Mouse (Mus musculus) embryonic facial prominence, embryonic 14.5 days (tissue): ENCODE measurements at regions not wholly inside any gene's neighbourhood (a gene's known extent, or its start where the extent isn't known, plus 50 kb on each side); places are given as distances from the start of the nearest gene placed in this dataset.

Experiments
- ATAC-seq: fragments of 200-750 bp; cut with Nextera tagmentation; 2 replicates; pipeline ENCODE4 v1.8.0; 2017; ENCODE audit warnings: low read depth, moderate number of reproducible peaks, moderate TSS enrichment
- DNase-seq: peaks from one replicate; pipeline ENCODE4 v3.0.0-alpha.2; 2015; ENCODE audit warnings: low spot score
- H3K27ac ChIP-seq: fragments of 300-500 bp; sonication (generic); replicated peaks from 2 replicates; pipeline ENCODE4 v1.5.1; 2014; ENCODE audit warnings: low read depth, mild to moderate bottlenecking, low read length, moderate library complexity
- H3K27me3 ChIP-seq: fragments of 300-500 bp; sonication (generic); replicated peaks from 2 replicates; pipeline ENCODE4 v1.6.1; 2014; ENCODE audit warnings: low read length; ENCODE audit not compliant: control insufficient read depth, insufficient read depth
- H3K36me3 ChIP-seq: fragments of 300-500 bp; sonication (generic); 2 replicates; pipeline ENCODE4 v1.6.1; 2014; ENCODE audit warnings: low read length, mixed read lengths; ENCODE audit not compliant: control insufficient read depth, insufficient read depth
- H3K4me1 ChIP-seq: fragments of 300-500 bp; sonication (generic); 2 replicates; pipeline ENCODE4 v1.6.1; 2014; ENCODE audit warnings: antibody characterized with exemption, low read length; ENCODE audit not compliant: control insufficient read depth, insufficient read depth
- H3K4me2 ChIP-seq: fragments of 300-500 bp; sonication (generic); 2 replicates; pipeline ENCODE4 v1.6.1; 2014; ENCODE audit warnings: low read depth, mild to moderate bottlenecking, low read length, moderate library complexity, mixed read lengths
- H3K4me3 ChIP-seq: fragments of 300-500 bp; sonication (generic); 2 replicates; pipeline ENCODE4 v1.5.1; 2014; ENCODE audit warnings: low read depth, mild to moderate bottlenecking, low read length
- H3K9ac ChIP-seq: fragments of 300-500 bp; sonication (generic); 2 replicates; pipeline ENCODE4 v1.6.1; 2014; ENCODE audit warnings: low read depth, mild to moderate bottlenecking, low read length, moderate library complexity, mixed read lengths
- H3K9me3 ChIP-seq: fragments of 300-500 bp; sonication (generic); 2 replicates; pipeline ENCODE4 v1.6.1; 2016; ENCODE audit warnings: low read length; ENCODE audit not compliant: control insufficient read depth
- WGBS: fragments of 180-500 bp; shearing (Covaris S2); extraction: QIAGEN DNeasy Blood & Tissue Kit; methylation state at CpG from one replicate; pipeline ENCODE4 v1.1.7; 2014; 5-methylcytosine and 5-hydroxymethylcytosine counted together

DNA sequence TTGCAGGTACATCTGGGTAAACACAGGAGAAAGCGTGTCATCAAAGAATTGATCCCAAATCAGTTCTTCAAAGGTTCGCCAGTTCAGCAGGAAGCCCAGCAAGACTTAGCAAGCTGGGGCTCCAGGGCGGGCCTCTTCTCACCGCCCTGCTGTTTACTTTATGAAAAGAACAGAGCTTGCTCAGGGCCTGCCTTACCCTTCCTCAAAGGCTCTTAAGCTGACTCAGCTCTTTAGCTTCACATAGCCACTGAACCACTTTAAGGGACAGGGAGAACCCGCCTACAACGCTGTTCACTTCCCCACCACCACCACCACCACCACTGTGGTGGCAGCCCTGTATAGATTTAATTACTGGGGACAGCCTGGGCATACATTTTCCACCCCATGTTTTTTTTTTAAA, 148.5 kb downstream of the Clic5 start:
- H3K4me1 ChIP-seq = no peaks in the 10 kb centered on the region
- no peak overlapping the region for H3K4me2 ChIP-seq
- H3K27me3 ChIP-seq = no peaks in the 10 kb centered on the region
- no peaks in the 10 kb centered on the region for H3K9me3 ChIP-seq
- DNase-seq (peak; percentile 85), ATAC-seq (peak; percentile 60; the same call in 1 of the 2 replicates)
- 0 out of 2 replicates have a peak overlapping the region, but pooled peaks have one; percentile 48 for H3K27ac ChIP-seq
- no peak overlapping the region for H3K4me3 ChIP-seq
- whole genome bisulfite sequencing = 36% methylated on average over 6 of the region's 6 CpGs
- H3K36me3 ChIP-seq = no peaks in the 10 kb centered on the region
- no peak overlapping the region for H3K9ac ChIP-seq

DNA sequence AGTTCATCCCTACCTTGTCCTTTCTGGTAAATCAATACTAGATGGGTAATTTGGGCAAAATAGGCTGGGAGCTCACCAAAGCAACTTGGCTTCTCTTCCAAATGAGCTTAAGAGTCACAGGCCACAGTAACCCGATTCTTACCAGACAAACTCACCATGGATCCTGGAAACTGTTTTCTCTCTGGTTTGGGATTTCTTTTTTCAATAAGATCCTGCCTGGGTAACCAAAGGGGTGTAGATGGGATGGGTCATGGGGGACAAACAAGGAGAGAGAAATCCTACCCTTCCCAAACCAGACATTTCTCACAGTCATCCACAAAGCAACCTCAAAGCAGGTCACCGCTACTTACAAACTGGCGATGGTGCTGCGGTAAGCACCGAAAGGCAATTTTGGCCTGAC, 148.9 kb downstream of the Clic5 start:
- 68% methylated on average over 5 of the region's 5 CpGs for WGBS
- DNase-seq = peak; percentile 67
- Histone ChIP-seq H3K4me3 (no peak overlapping the region), H3K4me2 (no peak overlapping the region), H3K4me1 (no peaks in the 10 kb centered on the region), H3K9ac (no peak overlapping the region), H3K27me3 (no peaks in the 10 kb centered on the region), H3K27ac (0 out of 2 replicates have a peak overlapping the region, but pooled peaks have one; percentile 39), H3K36me3 (no peaks in the 10 kb centered on the region), H3K9me3 (no peaks in the 10 kb centered on the region)
- no peak for ATAC-seq

- no peak overlapping the region for H3K4me3 ChIP-seq
- ATAC-seq (no peak), DNase-seq (no peak)
- 89% methylated on average over 2 of the region's 2 CpGs for WGBS
- no peaks in the 10 kb centered on the region for H3K27me3 ChIP-seq
- no peak overlapping the region for H3K9ac ChIP-seq
- no peaks in the 10 kb centered on the region for H3K36me3 ChIP-seq
- H3K9me3 ChIP-seq = no peaks in the 10 kb centered on the region
- H3K4me2 ChIP-seq = no peak overlapping the region
- no peak overlapping the region for H3K27ac ChIP-seq
- H3K4me1 ChIP-seq = no peaks in the 10 kb centered on the region
Observed at GRCm38 (mm10) chr17:44344542-44344941, 156.2 kb downstream of the Clic5 start.

GRCm38 (mm10) chr17:44345374-44345773, 157.0 kb downstream of the Clic5 start:
- H3K4me2 ChIP-seq = no peak overlapping the region
- DNase-seq = no peak
- WGBS = 89% methylated on average over 2 of the region's 2 CpGs
- no peaks in the 10 kb centered on the region for H3K27me3 ChIP-seq
- no peaks in the 10 kb centered on the region for H3K36me3 ChIP-seq
- H3K4me3 ChIP-seq = no peak overlapping the region
- H3K9ac ChIP-seq = no peak overlapping the region
- ATAC-seq = no peak
- no peak overlapping the region for H3K27ac ChIP-seq
- H3K9me3 ChIP-seq = no peaks in the 10 kb centered on the region
- no peaks in the 10 kb centered on the region for H3K4me1 ChIP-seq

DNA sequence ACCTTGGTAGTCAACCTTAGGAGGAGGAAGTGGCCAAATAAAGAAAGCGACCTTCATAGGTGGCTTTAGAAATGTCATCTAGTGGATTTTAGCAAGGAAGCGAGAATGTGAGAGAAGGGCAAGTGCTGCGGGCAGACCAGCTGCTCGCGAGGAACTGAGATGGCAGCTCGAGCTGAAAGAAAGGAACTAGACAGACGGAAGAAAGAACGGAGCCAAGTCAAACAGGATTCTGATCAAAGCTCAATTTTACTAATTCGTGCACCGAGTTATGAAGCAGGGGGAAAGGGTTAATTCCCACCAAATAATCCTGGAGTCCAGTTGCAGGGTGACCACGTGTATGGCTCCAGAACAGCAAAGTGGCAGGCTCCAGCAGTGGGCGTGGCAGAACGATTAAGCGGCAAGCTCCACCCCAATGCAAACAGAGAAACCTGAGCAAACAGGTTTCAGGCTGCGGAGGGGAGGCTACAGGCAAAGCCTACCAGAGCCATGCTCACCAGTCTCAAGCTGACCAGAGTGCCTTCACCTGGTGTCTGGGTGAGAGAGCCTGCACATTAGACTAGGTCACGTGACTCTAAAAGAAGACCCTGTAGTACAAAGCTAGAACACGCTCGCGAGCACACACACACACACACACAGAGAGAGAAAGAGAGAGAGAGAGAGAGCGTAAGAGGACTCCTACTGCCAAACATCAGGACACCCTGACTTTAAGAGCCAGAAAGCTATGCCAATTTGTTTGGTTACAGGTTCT, 162.0 kb downstream of the Clic5 start:
- H3K27ac ChIP-seq = no peak overlapping the region
- ATAC-seq = peak; percentile 81
- no peaks in the 10 kb centered on the region for H3K9me3 ChIP-seq
- H3K4me3 ChIP-seq = no peak overlapping the region
- H3K4me1 ChIP-seq = no peaks in the 10 kb centered on the region
- no peaks in the 10 kb centered on the region for H3K36me3 ChIP-seq
- H3K9ac ChIP-seq = no peak overlapping the region
- WGBS = 39% methylated on average over 20 of the region's 20 CpGs
- peak; percentile 83 for DNase-seq
- H3K4me2 ChIP-seq = peak overlapping the region; percentile 19
- no peaks in the 10 kb centered on the region for H3K27me3 ChIP-seq

GRCm38 (mm10) chr17:44350949-44351244, 162.5 kb downstream of the Clic5 start:
- H3K4me3 ChIP-seq = no peak overlapping the region
- H3K9me3 ChIP-seq = no peaks in the 10 kb centered on the region
- WGBS = 76% methylated on average over 4 of the region's 4 CpGs
- no peaks in the 10 kb centered on the region for H3K4me1 ChIP-seq
- no peak for DNase-seq
- no peak overlapping the region for H3K9ac ChIP-seq
- no peaks in the 10 kb centered on the region for H3K36me3 ChIP-seq
- no peak overlapping the region for H3K27ac ChIP-seq
- ATAC-seq = no peak
- no peaks in the 10 kb centered on the region for H3K27me3 ChIP-seq
- peak overlapping the region; percentile 19 for H3K4me2 ChIP-seq

GRCm38 (mm10) chr17:44351499-44352117, 163.2 kb downstream of the Clic5 start:
- Histone ChIP-seq H3K4me2 (no peak overlapping the region), H3K9ac (0 out of 2 replicates have a peak overlapping the region, but pooled peaks have one; percentile 30), H3K9me3 (no peaks in the 10 kb centered on the region), H3K4me1 (no peaks in the 10 kb centered on the region), H3K36me3 (no peaks in the 10 kb centered on the region), H3K27ac (no peak overlapping the region; the same call in 1 of the 2 replicates), H3K27me3 (no peaks in the 10 kb centered on the region), H3K4me3 (no peak overlapping the region)
- ATAC-seq (peak; percentile 55; the same call in 1 of the 2 replicates), DNase-seq (peak; percentile 62)
- 48% methylated on average over 13 of the region's 13 CpGs for WGBS

- DNase-seq (no peak), ATAC-seq (no peak)
- 77% methylated on average over 13 of the region's 13 CpGs for WGBS
- Histone ChIP-seq H3K4me3 (no peak overlapping the region), H3K27ac (no peak overlapping the region), H3K4me1 (no peaks in the 10 kb centered on the region), H3K4me2 (no peak overlapping the region), H3K9ac (no peak overlapping the region), H3K27me3 (no peaks in the 10 kb centered on the region), H3K36me3 (no peaks in the 10 kb centered on the region), H3K9me3 (no peaks in the 10 kb centered on the region)
Observed at GRCm38 (mm10) chr17:44352142-44352541, 163.8 kb downstream of the Clic5 start.

GRCm38 (mm10) chr17:44363111-44363510, 174.7 kb downstream of the Clic5 start:
- no peak overlapping the region for H3K27ac ChIP-seq
- H3K4me2 ChIP-seq = no peak overlapping the region
- no peaks in the 10 kb centered on the region for H3K36me3 ChIP-seq
- DNase-seq = no peak
- no peak overlapping the region for H3K4me3 ChIP-seq
- H3K9me3 ChIP-seq = no peaks in the 10 kb centered on the region
- no peaks in the 10 kb centered on the region for H3K27me3 ChIP-seq
- WGBS = 66% methylated on average over 4 of the region's 4 CpGs
- no peak overlapping the region for H3K9ac ChIP-seq
- H3K4me1 ChIP-seq = peaks cover 5% of the 10 kb centered on the region; the same call in 1 of the 2 replicates
- no peak for ATAC-seq
